15 mouse cellular contexts compared by ENCODE assay signal in the genomic region with DNA sequence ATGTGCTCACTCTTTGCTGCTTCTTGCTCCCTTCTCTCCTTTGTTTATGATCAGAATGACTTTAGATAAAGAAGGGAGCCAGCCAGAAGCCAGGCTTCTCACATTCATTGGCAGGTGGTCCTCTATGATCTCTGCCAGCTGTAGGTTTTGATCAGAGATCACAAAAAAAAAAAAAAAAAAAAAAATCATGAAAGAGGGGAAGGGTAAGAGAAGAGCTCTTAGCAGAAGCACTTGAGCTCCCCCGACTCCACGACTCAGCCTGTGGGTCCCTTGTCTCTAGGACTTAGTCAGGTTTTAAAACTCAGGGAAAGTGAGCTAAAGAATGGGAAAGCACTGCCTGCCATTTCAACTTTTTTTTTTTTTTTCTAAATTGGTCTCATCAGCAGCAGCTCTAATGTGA.
"Had no signal": no experiment of that assay in that cellular context is flagged by ENCODE, and none has a peak within 500 bp of the region (broad histone marks: within the 10 kb centered on the region; RNA-seq: fewer than 3 reads in every experiment).

No protein-coding gene starts in this region.

- H3K4me3 ChIP-seq: kidney, embryonic 15.5 days; layer of hippocampus, adult 2 months; liver, embryonic 13.5 days; myocyte; neural tube, embryonic 13.5 days had no signal

- H3K27me3 ChIP-seq: kidney, embryonic 15.5 days; liver, embryonic 13.5 days; neural tube, embryonic 13.5 days had no signal

- H3K4me2 ChIP-seq: kidney, embryonic 15.5 days; liver, embryonic 13.5 days; midbrain, embryonic 11.5 days; neural tube, embryonic 13.5 days had no signal

- H3K4me1 ChIP-seq: kidney, embryonic 15.5 days; liver, embryonic 13.5 days; neural tube, embryonic 13.5 days had no signal

- DNase-seq: kidney, adult 11 months; kidney, adult 8-10 months; kidney, postnatal 14 days; layer of hippocampus, adult 9-11 months; liver, embryonic 13.5 days; lung, adult 2 months; lung, postnatal 14 days; lung, postnatal 4 days; midbrain, embryonic 14.5 days; retina, postnatal 1 day had no signal

- H3K9me3 ChIP-seq: kidney, embryonic 15.5 days; liver, embryonic 13.5 days; neural tube, embryonic 13.5 days had no signal

- H3K36me3 ChIP-seq: kidney, embryonic 15.5 days; liver, embryonic 13.5 days; neural tube, embryonic 13.5 days had no signal

- H3K27ac ChIP-seq: layer of hippocampus, adult 2 months; liver, embryonic 13.5 days; neural tube, embryonic 13.5 days had no signal

- H3K9ac ChIP-seq: kidney, embryonic 15.5 days; liver, embryonic 13.5 days; neural tube, embryonic 13.5 days had no signal
